In genomic region chr9:41950991-41951451, GRCm38 (mm10) we compare ENCODE assay signal across 8 mouse cellular contexts.
DNase-seq lines count a peak whose midpoint lies in the region; ATAC-seq lines count a peak whose summit lies in the region.

No protein-coding gene starts in this region.

- H3K27me3 ChIP-seq in hindbrain, embryonic 13.5 days = no peaks in the 10 kb centered on the region

- under 1% methylated on average over 21 of the region's 21 CpGs for WGBS in hindbrain, embryonic 13.5 days

- peaks cover 43% of the 10 kb centered on the region for H3K4me1 ChIP-seq in hindbrain, embryonic 13.5 days (replicated peaks)

- peak overlapping the region; percentile 97 for H3K27ac ChIP-seq in hindbrain, embryonic 13.5 days

- peak overlapping the region; percentile 76 for H3K9ac ChIP-seq in hindbrain, embryonic 13.5 days

- ATAC-seq in hindbrain, embryonic 13.5 days (ENCODE audit: low FRiP score) = peak; percentile 85

- peak; percentile 89 for DNase-seq in MN1 (ENCODE audit: low spot score)
- peak; percentile 71 for DNase-seq in cerebellum, adult 9-10 months
- DNase-seq in frontal cortex, postnatal 14 days (ENCODE audit: low spot score in 2 of 2) = peak; percentile 81 to 89
- DNase-seq in layer of hippocampus, postnatal 25 days (ENCODE audit: extremely low spot score in 1 of 2, low spot score in 1 of 2) = peak; percentile 88
- peak; percentile 90 for DNase-seq in lung, postnatal 14 days
- peak; percentile 87 for DNase-seq in ovary, postnatal 36 days (ENCODE audit: low spot score)
- DNase-seq in thymus, postnatal 25 days = peak; percentile 88

- no peaks in the 10 kb centered on the region for H3K9me3 ChIP-seq in hindbrain, embryonic 13.5 days

- peak overlapping the region; percentile 42 for H3K4me3 ChIP-seq in hindbrain, embryonic 13.5 days

- no peaks in the 10 kb centered on the region for H3K36me3 ChIP-seq in hindbrain, embryonic 13.5 days

- peak overlapping the region; percentile 62 for H3K4me2 ChIP-seq in hindbrain, embryonic 13.5 days

Comparison
In these comparisons a context has a peak if more than half of its experiments do, and no peak if none do; other contexts are left out.
1. Peak in every context shown above with its lines: DNase-seq, ATAC-seq, H3K4me3 ChIP-seq and H3K27ac ChIP-seq.